Mouse (Mus musculus) neural tube, embryonic 11.5 days (tissue): ENCODE results near the gene Tmbim1. TPM values are rescaled to one million over a fixed set of nuclear protein-coding genes. Genes with fewer than 3 reads are reported as not detected.
A peak's percentile ranks its signal among the peaks of the same experiment; 100 is the strongest.

Source experiments
- ATAC-seq: fragments of 200-750 bp; cut with Nextera tagmentation; 2 replicates; pipeline ENCODE4 v1.8.0; 2017; ENCODE audit warnings: moderate number of reproducible peaks, mild to moderate bottlenecking, moderate TSS enrichment, moderate library complexity; ENCODE audit not compliant: insufficient read depth, low FRiP score, low TSS enrichment
- DNase-seq: peaks from one replicate; pipeline ENCODE4 v3.0.0-alpha.2; 2015; ENCODE audit warnings: low spot score
- H3K27ac ChIP-seq: fragments of 300-500 bp; sonication (generic); 2 replicates; pipeline ENCODE4 v1.5.1; 2014; ENCODE audit warnings: low read depth, mild to moderate bottlenecking, low read length
- H3K27me3 ChIP-seq: fragments of 300-500 bp; sonication (generic); 2 replicates; pipeline ENCODE4 v1.6.1; 2014; ENCODE audit warnings: mild to moderate bottlenecking, low read length, mixed read lengths; ENCODE audit not compliant: control insufficient read depth, insufficient read depth
- H3K36me3 ChIP-seq: fragments of 300-500 bp; sonication (generic); 2 replicates; pipeline ENCODE4 v1.6.1; 2014; ENCODE audit warnings: mild to moderate bottlenecking, low read length, moderate library complexity, mixed read lengths; ENCODE audit not compliant: control insufficient read depth, insufficient read depth
- H3K4me1 ChIP-seq: fragments of 300-500 bp; sonication (generic); 2 replicates; pipeline ENCODE4 v1.6.1; 2014; ENCODE audit warnings: low read length, mixed read lengths; ENCODE audit not compliant: control insufficient read depth, insufficient read depth
- H3K4me2 ChIP-seq: fragments of 300-500 bp; sonication (generic); 2 replicates; pipeline ENCODE4 v1.6.1; 2014; ENCODE audit warnings: low read depth, mild to moderate bottlenecking, moderate library complexity
- H3K4me3 ChIP-seq: fragments of 300-500 bp; sonication (generic); 2 replicates; pipeline ENCODE4 v1.5.1; 2014; ENCODE audit warnings: low read depth, low read length
- H3K9ac ChIP-seq: fragments of 300-500 bp; sonication (generic); 2 replicates; pipeline ENCODE4 v1.6.1; 2014; ENCODE audit warnings: mild to moderate bottlenecking, low read length
- H3K9me3 ChIP-seq: fragments of 300-500 bp; sonication (generic); 2 replicates; pipeline ENCODE4 v1.6.1; 2016; ENCODE audit warnings: low read length; ENCODE audit not compliant: control insufficient read depth
- WGBS: fragments of 180-500 bp; shearing (Covaris S2); extraction: QIAGEN DNeasy Blood & Tissue Kit; methylation state at CpG from one replicate; pipeline ENCODE4 v1.1.7; 2014; 5-methylcytosine and 5-hydroxymethylcytosine counted together
- polyA plus RNA-seq: library from polyadenylated mRNA; unstranded; fragments of >200 nt; fragmentation: Nextera tagmentation; extraction: Ambion mirVana; gene quantifications from 2 replicates; pipeline ENCODE4 v1.2.1, GENCODE M21; 2014

Gene Tmbim1
- polyA plus RNA-seq, 1 experiment from 2014 or later = 8.5 TPM

- peak overlapping the region; percentile 67 for H3K27ac ChIP-seq
- no peak overlapping the region; the same call in 1 of the 2 replicates for H3K9ac ChIP-seq
- no peak for ATAC-seq
Measured at GRCm38 (mm10) chr1:74294733-74295455, 10.5 kb downstream of the Tmbim1 start.

DNA sequence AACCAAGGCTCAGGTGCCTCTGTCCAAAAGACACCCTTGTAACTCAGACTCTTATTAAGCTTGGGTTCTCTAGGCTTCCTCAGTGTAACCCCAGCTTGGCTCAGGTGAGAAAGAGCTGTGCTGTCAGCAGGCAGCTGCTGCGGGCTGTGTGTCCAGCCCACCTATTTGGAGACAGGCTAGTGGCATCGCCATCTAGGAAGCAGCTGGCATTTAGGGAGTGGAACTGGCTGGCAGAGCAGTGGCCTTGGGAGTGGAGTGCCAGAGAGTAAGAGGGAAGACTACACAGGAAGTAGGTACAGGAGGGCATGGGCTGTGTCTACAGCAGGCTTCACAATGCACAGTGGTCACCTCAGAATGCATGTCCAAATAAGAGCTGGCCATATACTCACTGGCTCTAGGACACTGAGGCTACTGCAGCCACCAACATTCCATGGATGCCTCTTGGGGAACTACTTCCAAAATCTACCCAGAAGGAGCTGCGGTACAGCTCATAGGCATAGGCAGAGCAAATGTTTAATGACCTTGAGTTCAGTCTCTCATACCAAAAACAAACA, 11.3 kb downstream of the Tmbim1 start:
- Histone ChIP-seq H3K27ac (no peak overlapping the region), H3K4me1 (peaks cover 9% of the 10 kb centered on the region), H3K9me3 (no peaks in the 10 kb centered on the region), H3K9ac (no peak overlapping the region), H3K27me3 (no peaks in the 10 kb centered on the region), H3K36me3 (no peaks in the 10 kb centered on the region; the same call in 1 of the 2 replicates), H3K4me3 (no peak overlapping the region), H3K4me2 (no peak overlapping the region)
- no peak for ATAC-seq
- 95% methylated on average over 3 of the region's 3 CpGs for WGBS
- DNase-seq = no peak

More at GRCm38 (mm10) chr1:74294733-74295455, 10.5 kb downstream of the Tmbim1 start:
- 86% methylated on average over 6 of the region's 6 CpGs for WGBS
- Histone ChIP-seq H3K36me3 (no peaks in the 10 kb centered on the region), H3K27me3 (no peaks in the 10 kb centered on the region), H3K4me2 (no peak overlapping the region), H3K4me3 (no peak overlapping the region), H3K9me3 (no peaks in the 10 kb centered on the region), H3K4me1 (peaks cover 9% of the 10 kb centered on the region)
- no peak for DNase-seq

DNA sequence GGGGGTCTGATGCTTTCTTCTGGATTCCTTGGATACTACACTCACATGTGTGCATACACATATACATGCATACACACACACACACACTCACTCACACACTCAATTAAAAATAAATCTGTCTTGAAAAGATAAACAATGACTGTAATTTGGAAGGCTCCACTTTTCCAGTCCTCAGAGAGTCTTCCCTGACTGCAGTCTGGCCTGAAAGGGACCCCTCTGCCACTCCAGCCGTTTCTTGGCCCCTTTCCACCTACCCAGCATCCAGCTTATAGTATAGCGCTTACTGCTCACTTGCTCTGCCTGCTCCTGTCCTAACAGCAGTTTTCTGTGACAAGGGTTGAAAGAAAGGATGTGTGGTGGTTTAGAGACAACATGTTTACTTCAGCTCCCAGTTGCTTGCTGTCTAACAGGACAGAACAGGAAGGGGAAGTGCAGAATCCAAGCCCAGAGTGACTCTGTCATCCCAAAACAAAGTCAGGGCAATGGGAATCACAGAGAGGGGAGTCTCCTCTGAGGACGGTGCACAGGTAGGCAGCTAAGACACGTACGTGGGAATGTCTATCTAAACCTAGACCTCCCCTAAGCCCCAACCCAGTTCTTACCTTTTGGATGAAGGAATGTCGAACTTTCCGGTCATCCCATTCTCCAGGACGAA, 12.0 kb downstream of the Tmbim1 start:
- Histone ChIP-seq H3K27me3 (no peaks in the 10 kb centered on the region), H3K4me1 (peaks cover 9% of the 10 kb centered on the region), H3K9ac (no peak overlapping the region), H3K4me2 (no peak overlapping the region), H3K9me3 (no peaks in the 10 kb centered on the region), H3K4me3 (no peak overlapping the region), H3K27ac (no peak overlapping the region), H3K36me3 (peaks cover 2% of the 10 kb centered on the region)
- ATAC-seq (no peak), DNase-seq (no peak)
- 90% methylated on average over 8 of the region's 8 CpGs for WGBS

- H3K9ac ChIP-seq = no peak overlapping the region
- peaks cover 2% of the 10 kb centered on the region for H3K36me3 ChIP-seq
- DNase-seq = no peak
- H3K27me3 ChIP-seq = no peaks in the 10 kb centered on the region
- no peak overlapping the region for H3K27ac ChIP-seq
- no peaks in the 10 kb centered on the region for H3K9me3 ChIP-seq
- no peak overlapping the region for H3K4me3 ChIP-seq
- ATAC-seq = no peak
- peaks cover 9% of the 10 kb centered on the region for H3K4me1 ChIP-seq
- 89% methylated on average over 11 of the region's 11 CpGs for WGBS
- H3K4me2 ChIP-seq = no peak overlapping the region
Measured at GRCm38 (mm10) chr1:74292331-74293020, 12.9 kb downstream of the Tmbim1 start.

- ATAC-seq = no peak
- peaks cover 2% of the 10 kb centered on the region for H3K36me3 ChIP-seq
Measured at GRCm38 (mm10) chr1:74290141-74290540, 15.3 kb downstream of the Tmbim1 start.

GRCm38 (mm10) chr1:74289740-74290139, 15.7 kb downstream of the Tmbim1 start:
- 95% methylated on average over 2 of the region's 2 CpGs for WGBS
- ATAC-seq = no peak
- no peaks in the 10 kb centered on the region for H3K27me3 ChIP-seq
- DNase-seq = no peak
- H3K36me3 ChIP-seq = peaks cover 2% of the 10 kb centered on the region
- H3K4me3 ChIP-seq = no peak overlapping the region
- H3K9ac ChIP-seq = no peak overlapping the region
- no peaks in the 10 kb centered on the region for H3K9me3 ChIP-seq
- no peak overlapping the region for H3K4me2 ChIP-seq
- peaks cover 4% of the 10 kb centered on the region; the same call in 1 of the 2 replicates for H3K4me1 ChIP-seq
- H3K27ac ChIP-seq = no peak overlapping the region

More at GRCm38 (mm10) chr1:74290141-74290540, 15.3 kb downstream of the Tmbim1 start:
- no peak for DNase-seq
- Histone ChIP-seq H3K27me3 (no peaks in the 10 kb centered on the region), H3K9me3 (no peaks in the 10 kb centered on the region), H3K4me3 (no peak overlapping the region), H3K4me2 (no peak overlapping the region), H3K9ac (no peak overlapping the region), H3K27ac (no peak overlapping the region), H3K4me1 (peaks cover 6% of the 10 kb centered on the region)
- 93% methylated on average over 5 of the region's 5 CpGs for WGBS

DNA sequence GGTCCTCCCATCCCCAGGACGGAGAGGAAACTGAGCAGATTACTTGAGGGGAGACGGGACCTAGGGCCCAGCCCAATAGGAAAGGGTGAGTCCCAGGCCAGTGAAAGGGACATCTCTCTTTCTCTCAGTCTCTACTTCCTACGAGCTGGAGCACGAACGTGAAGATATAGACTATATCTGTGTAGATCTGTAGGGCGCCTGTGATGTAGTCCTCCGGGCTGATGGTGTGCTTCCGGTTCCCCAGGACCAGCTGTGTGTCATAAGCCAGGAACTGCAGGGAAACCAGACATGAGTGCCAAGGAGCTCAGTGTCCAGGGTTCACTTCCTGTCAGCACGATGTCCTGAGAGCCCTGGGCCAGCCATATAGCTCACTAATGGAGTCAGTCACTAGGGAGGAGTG, 16.2 kb downstream of the Tmbim1 start:
- Histone ChIP-seq H3K27me3 (no peaks in the 10 kb centered on the region), H3K4me2 (no peak overlapping the region), H3K9me3 (no peaks in the 10 kb centered on the region), H3K9ac (no peak overlapping the region), H3K4me1 (peaks cover 4% of the 10 kb centered on the region; the same call in 1 of the 2 replicates), H3K4me3 (no peak overlapping the region), H3K36me3 (peaks cover 2% of the 10 kb centered on the region), H3K27ac (no peak overlapping the region)
- ATAC-seq (no peak), DNase-seq (no peak)
- 92% methylated on average over 9 of the region's 9 CpGs for WGBS

DNA sequence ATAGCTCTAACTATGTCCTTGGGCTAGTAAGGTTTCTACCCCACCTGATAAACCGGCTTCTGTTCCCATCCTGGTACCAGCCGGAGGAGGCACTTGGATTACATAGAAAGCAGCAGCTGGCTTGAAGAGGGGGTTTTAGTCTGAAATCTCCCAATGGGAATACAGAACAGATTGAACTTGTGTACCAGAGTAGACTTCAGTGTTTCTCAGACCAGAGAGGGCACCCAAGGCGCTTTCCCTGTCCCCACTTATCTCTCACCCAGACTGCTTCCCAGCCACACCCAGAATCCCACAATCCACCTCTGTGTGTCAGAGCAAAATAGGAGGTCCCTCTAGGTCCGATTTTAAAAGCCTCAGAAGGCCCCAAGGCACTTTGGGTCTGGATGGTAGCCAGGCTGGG, 17.1 kb downstream of the Tmbim1 start:
- ATAC-seq = no peak
- DNase-seq = no peak
- peaks cover 9% of the 10 kb centered on the region; the same call in 1 of the 2 replicates for H3K4me1 ChIP-seq
- H3K4me3 ChIP-seq = no peak overlapping the region
- WGBS = 75% methylated on average over 4 of the region's 4 CpGs
- H3K9ac ChIP-seq = no peak overlapping the region
- H3K27me3 ChIP-seq = no peaks in the 10 kb centered on the region
- H3K36me3 ChIP-seq = peaks cover 2% of the 10 kb centered on the region
- H3K27ac ChIP-seq = no peak overlapping the region
- H3K9me3 ChIP-seq = no peaks in the 10 kb centered on the region
- no peak overlapping the region for H3K4me2 ChIP-seq
